Mouse (Mus musculus) lung, postnatal 0 days (tissue): Measurements from ENCODE around the gene Myadml2.

ENCODE experiments used
- CTCF ChIP-seq: IDR thresholded peaks from 2 replicates; pipeline ENCODE4 v1.5.1; 2016; ENCODE audit warnings: antibody characterized with exemption, mild to moderate bottlenecking
- EP300 ChIP-seq: IDR thresholded peaks from 2 replicates; pipeline ENCODE4 v1.6.1; 2016; ENCODE audit warnings: antibody characterized with exemption, mild to moderate bottlenecking, control low read depth

DNA sequence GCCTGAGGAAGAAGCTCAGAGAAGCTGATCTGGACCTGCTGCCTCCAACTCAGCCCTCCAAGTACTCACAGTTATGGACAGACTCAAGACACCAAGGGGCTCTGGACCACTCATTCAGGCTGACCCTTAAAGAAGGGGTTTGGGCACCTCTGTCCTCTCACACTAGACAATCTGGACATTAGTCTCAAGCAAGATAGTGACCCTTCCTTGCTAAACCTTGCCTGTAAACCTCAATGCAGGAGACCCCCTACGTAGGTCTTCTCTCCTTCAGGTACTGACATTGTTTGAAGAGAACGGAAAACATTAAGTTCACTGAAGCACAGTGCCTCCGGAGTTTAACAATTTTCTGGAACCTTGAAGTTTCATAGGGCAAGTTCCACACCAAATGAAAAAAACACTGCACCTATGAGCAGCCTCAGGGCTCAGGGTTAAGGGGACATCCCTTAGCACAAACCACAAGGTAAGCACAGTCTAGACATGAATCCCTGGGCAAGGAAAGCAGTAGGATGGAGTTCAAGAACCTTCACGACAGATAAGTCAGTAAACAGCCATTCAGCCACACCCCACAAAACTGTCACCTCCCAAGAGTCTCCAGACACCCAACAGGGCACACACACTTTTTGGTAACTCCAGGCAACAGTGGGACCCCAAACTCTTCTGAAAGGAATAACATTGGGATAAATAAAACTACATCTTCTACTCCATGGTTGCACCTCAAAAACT, 16.1 kb downstream of the Myadml2 start:
- TF ChIP-seq CTCF (no peak), EP300 (no peak)
